Mouse (Mus musculus) 3134 (cell line): ENCODE measurements around the gene Endog.
"Not testable (repeated sequence)": the region's sequence is repeated elsewhere in the genome, so short reads cannot be mapped to it uniquely, and the experiment has no call there.

Source experiments
- DNase-seq: peaks from one replicate; pipeline ENCODE4 v3.0.0-alpha.2; 2011; ENCODE audit warnings: low spot score; ENCODE audit not compliant: insufficient read length; ENCODE audit errors: extremely low read depth

Gene Endog

DNA sequence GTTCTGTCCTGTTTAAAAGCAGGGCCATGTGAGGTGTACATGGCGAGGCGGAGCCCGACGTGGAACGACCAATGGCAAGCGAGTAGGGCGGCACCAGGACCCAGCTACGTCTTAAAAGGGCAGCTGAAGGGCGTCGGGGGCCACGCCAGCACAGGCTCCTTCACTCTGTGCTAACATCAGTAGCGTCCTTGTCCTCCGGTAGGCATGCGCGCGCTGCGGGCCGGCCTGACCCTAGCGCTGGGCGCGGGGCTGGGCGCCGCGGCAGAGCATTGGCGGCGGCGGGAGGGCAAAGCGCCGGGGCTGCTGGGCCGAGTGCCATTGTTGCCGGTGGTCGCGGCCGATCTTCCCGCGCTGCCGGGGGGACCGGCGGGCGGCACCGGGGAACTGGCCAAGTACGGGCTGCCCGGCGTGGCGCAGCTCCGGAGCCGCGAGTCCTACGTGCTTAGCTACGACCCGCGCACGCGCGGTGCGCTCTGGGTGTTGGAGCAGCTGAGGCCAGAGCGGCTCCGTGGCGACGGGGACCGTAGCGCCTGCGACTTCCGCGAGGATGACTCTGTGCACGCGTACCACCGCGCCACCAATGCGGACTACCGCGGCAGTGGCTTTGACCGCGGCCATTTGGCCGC lies at the start of gene Endog:
Gene Endog (plus strand): TSS at position 123 of the 626 bp plus-strand sequence.
- peak; percentile 75 for DNase-seq

DNA sequence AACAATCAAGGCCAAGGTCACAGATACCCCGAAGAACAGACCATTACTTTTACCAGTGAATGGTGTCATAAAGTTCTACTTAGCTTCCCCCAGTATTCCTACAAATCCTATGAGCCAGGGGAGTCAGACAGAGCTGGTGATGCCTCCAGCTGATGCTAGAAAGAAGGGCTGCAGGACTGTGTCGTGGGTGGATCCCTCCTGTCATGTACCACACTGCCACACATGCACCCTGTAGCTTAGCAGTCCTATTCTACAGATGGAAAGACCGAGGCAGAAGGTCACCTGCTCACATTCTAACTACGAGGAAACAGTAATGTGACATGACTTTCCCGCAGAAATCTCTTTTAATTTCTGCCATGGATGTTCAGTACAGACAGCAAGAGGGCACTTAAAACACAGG lies 48.5 kb upstream of the Endog start:
- no peak for DNase-seq

DNA sequence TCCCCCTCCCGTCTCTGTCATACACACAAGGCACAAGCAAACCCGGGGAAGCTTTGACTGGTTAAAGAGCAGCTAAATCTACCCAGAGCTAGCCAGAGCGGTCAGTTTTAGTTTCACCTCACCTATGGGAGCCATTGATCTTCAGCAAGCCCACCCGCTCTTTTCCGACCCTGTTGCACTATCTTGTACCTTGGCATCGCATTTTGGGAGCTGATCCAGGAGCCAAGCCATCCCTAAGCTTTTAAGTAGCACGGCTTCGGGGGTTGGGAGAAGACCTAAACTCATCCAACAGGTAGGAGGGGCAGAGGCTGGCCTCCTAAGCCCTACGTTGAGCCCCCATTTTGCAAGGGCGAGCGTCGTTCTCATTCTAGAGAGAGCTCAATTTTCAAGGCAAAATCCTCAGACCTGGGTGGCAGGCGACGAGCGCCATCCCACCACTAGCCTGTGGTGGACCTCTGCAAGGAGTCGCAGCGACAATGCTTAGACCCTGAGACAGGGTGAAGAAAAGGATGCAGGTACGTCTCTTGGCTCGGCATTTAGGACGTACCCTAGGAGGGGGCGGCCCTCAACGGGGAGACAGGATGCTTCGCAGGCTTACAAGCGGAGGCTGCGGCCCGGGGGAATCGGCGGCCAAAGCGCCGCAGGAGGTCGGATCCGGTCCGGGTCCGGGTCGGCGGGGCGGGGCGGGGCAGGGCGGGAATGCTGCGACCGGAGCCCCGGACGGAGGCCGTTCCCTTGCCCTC lies 47.4 kb upstream of the Endog start:
- DNase-seq = no peak

DNA sequence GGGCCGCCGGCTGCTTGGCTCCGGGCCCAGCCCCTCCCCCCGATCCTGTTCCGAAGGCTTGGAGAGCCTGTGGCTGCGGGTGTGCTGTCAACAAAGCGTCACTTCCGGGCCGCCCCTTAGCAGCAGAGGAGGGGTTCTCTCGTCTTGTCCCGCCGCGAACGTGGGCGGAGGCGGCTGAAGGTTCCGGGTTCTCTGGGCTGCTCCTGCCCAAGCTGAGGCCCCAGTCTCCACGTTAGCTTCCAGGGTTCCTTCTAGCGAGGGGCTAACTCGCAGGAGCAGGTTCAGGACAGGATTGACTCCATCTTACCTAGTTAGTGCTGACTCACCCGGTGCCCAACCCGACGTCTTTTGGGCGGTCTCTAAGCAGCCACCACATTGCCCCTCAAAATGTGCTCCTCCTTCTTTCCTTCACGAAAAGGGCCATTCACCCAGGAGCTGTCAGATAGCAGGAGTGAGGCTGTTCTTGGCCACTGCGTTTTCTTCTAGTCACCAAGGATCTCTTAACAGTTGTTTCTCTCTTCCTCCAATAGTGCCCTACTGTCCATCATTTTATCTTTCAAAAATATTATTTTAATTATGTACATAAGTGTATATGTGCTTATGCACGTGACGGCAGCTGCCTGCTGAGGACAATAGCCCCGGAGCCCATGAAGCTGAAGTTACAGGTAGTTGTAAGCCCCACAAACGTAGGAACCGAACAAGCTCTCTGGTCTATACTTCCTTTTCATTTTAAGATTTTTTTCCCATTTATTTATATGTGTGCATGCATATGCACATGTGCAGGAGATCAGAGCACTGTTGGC lies 46.6 kb upstream of the Endog start, which contains the start of gene Zer1:
Gene Zer1 (minus strand): TSS at position 114 of the 803 bp plus-strand sequence.
- DNase-seq = peak; percentile 94

DNA sequence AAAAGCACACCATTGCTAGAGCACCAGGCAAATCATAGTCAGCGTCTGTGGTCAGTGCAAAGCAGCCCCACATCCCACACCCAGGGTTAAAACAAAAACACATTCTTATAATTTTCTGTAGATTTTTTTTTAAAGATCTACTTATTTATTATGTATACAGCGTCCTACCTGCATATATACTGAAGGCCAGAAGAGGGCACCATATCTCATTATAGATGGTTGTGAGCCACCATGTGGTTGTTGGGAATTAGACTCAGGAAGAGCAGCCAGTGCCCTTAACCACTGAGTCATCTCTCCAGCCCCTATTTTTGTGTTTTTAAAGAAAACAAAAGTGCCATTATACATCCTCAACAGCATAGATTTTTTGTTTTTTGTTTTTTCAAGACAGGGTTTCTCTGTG lies 42.5 kb upstream of the Endog start:
- DNase-seq = peak; percentile 53

DNA sequence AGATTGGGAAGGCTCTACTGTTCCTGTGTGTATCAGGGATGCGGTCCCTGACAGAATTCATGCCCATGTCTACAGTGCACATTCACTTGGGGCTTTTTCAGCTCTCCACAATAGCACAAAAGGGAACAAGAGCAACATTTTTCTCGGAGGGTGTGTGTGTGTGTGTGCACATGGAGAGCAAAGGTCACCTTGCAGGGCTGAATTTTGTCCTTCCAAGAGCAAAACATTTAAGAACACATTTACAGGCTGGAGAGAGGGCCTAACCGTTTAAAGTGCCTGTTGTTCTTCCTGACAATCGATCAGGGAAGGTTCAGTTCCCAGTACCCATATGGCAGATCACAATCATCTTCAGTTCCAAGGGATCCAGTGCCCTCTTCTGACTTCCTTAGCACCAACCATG lies 41.1 kb upstream of the Endog start:
- no peak for DNase-seq

DNA sequence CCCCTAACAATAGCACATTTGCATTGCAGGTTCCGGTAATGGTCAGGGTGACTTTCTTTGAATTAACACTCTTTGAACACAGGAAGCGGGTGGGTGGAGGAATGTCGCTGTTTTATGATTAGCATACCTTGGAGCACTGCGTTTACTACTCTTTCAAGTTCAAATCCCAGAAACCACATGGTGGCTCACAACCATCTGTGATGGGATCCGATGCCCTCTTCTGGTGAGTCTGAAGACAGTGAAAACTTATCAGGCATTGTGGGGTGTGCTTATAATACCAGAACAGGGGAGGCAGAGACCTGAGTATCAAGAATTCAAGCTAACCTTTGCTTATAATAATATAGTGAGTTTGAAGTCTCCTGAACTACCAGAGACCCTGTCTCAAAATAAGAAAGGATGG lies 40.1 kb upstream of the Endog start:
- DNase-seq = not testable (repeated sequence)

DNA sequence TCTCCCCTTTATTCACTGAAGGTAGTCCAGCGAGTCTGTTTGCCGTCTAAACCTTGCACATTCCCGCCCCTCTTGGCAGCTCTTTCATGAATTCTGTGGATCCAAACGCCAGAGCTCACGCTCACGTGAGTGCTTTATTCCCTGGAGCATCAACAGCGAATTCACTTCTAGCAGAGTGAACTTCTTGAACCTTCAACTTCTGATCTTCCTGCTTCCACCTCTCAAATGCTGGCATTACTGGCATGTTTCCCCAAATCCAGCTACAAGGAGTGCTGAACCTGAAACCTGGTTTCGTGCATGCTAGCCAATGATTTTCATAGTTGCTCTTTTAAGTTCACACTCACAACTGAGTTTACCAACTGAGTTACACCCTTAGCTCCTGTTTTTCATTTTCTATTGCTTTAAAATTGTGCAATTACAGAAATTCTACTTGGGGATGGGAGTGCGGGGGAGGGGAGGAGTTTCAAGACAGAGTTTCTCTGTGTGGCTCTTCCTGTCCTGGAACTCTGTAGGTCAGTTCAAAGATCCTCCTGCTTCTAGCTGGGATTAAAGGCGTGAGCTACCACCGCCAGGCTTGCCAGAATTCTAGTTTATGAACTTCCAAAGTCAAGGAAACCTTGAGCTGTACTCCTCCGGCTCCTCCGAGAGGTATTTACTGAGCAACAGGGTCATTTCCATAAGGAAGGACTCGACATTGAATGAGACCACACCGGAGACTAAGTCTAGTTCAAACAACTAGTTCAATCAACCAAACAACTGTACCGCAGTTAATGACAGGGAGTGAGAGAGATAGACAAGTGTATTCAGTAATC lies 38.3 kb upstream of the Endog start:
- DNase-seq = peak; percentile 18

DNA sequence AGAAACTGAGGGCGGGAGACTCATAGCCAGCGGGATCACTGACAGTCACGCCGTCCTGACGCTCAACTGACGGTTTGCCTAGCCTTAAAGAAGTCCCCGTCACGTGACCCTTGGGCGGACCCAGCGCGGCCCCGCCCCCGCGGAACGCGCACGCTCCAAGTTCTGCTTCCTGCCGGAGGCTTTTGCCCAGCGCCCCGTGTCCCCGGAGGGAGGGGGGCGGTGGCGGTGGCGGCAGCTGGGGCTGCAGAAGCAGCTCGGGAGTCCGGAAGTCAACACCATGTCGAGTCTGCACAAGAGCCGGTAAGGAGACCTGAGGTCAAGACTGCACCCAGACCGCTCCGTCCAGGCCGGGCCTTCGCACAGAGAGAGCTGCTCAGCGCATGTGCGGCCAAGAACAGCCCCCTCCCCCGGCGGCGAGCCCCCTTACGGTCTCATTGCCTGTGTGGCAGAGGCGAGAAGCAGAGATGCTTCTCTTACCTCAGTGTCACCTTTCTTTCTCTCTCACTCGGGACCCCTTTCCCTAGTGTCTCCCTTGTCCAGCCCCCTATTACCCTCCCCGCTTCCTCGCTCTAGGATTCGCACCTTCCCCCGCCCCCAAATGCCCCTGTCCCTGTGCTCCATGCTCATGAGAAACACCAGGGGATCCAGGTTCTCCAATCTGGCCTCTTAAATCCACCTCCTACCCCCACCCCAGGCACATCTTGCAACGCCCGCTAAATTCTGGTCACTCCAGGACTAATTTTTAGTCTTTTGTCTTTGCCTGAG lies 37.5 kb upstream of the Endog start, which contains the start of gene Tbc1d13:
Gene Tbc1d13 (plus strand): TSS at position 134 of the 765 bp plus-strand sequence.
- DNase-seq = peak; percentile 99

DNA sequence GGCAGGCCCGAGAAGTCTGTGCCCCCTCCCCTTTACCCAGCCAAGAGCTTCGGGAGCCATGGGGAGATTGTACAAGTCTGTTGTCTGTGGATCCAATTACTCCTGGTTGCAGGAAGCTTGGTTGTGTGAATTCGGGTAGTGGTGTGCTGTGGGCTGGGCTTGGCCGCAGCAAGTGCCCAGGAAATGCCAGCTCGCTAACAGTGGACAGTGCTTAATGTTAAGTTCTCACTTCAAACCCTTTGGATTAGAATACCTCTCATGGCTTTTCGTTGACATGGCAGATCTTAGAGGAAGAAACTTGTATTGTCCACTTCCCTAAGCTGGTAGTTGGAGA lies 36.9 kb upstream of the Endog start:
- no peak for DNase-seq

DNA sequence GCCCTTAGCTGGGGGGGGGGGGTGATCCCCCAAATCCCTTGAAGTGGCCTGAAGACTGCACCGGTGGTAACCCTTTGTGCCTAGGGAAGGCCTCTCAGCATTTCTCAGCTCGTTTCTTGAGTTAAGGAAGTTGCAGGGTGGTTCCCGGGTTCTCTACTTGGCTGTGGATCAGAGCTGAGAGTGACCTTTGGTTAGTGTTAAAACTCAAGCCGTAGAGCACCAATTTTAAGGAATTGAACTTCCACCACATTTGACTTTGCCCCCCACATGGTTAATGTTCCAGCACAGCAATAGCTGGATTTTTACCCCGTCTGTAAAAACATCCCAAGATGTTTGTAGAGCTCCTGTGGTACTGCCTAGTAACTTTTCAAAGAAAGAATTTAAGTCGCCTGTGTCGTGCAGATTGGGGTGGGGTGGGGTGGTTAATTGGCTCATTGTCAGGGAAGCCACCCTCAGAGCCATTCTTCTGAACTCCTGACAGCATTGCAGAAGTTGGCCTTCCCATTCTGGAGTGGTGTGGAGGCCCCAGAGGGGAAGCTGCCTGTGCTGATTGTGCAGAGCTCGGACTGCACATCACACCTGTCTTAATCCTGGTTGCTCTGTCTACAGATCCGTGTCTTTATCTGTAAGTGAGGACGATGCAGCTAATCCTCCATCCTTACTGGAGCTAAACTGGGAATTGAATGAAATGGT lies 36.2 kb upstream of the Endog start:
- DNase-seq = no peak

DNA sequence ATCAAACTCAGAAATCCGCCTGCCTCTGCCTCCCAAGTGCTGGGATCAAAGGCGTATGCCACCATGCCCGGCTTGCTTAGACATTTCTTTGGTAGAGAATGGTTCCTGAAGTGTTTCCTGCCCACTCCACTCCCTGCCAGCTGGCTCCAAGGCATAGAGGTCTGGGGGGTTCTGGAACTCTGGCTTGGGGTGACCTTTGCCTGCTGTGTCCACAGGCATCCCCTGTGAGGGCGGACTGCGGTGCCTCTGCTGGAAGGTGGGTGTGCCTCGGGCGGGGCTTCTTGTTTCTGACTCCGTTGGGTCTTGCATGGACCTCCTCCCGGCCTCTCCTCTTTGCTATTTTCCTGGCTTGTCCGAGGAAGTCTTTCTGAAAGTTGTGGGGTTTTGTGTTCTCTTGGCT lies 34.8 kb upstream of the Endog start:
- no peak for DNase-seq

DNA sequence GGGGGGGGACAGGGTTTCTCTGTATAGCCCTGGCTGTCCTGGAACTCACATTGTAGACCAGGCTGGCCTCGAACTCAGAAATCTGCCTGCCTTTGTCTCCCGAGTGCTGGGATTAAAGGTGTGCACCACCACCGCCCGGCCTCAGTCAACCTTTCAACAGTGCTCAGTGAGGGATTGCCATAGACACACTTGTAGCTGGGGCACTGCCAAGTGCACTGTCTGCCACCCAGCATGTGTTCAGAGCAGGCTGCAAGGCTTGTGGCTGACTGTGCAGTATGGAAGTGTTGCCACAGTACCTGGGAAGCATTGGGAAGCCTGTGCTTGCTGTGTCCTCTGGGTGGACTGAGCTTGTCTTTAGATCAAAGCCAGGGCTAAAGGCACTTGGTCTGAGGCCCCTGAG lies 31.3 kb upstream of the Endog start:
- DNase-seq = not testable (repeated sequence)

DNA sequence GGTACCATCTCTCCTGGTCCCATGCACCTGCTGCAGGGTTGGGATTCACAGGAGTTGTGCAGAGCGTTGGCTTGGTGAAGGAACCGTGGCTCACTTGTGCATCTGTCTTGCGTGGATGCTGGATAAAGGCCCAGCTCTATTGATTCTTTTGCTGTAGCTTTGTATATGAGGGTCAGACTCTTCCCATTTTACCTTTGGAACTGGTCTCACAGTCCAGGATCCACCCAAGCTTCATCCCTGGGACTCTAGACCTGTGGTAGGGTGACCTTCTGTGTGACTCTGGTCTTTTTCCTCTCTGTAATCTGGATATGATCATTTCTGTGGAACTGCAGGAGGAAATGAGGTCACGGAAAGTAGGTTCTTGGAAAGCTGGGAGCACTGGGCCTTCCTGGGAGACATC lies 26.9 kb upstream of the Endog start:
- no peak for DNase-seq

DNA sequence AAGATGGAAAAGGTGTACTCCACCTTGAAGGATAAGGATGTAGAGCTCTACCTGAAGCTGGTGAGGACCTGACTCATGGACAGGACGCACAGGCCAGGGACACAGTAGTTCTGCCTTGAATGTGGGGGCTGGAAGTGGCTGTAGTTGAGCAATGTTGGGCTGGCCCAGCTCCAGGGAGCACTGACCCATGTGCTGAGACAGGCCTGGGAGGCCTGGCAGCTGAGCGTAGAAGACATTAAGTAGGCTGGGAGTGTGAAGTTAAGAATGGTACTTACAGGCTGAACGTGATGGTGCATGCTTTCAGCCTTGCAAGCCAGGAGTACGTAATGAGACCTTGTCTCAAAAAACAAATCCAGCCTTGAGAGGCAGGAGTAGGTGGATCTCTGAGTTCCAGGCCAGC lies 23.8 kb upstream of the Endog start:
- DNase-seq = no peak

DNA sequence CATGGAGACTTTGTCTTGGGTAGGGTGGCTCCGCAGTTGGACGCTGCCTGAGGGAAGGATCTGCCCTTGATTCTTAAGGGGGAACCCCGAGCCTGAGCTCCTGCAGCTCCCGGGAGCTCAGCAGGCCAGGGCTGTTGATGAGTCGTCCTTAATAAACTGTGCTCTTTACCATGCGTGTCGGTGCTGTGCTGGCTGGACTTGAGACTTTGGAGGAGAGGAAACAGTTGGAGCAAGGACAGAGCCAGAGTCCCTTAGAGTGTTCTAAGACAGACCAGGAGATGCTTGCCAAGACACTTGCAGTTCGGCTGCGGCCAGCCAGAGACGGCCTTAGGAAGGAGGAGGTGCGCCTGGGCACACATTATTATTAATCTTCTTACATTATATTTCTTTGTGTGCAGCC lies 19.5 kb upstream of the Endog start:
- DNase-seq = no peak

DNA sequence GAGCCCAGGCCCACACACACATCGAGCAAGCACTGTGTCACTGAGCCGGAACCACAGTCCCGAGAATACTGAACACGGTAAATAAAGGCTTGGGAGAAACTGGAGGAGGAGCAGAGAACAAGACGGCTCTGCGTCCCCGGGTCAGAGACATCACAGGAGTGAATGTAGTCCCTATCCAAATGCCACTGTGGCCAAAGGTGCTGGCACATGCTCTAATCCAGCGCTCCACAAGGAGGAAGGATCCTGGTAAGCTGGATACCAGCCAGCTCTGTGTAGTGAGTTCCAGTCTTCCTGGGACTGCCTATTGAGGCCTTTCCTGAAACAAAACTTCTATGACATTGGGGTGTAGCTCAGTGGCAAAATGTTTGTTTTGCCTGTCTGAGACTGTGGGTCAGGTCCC lies 18.7 kb upstream of the Endog start:
- no peak for DNase-seq

DNA sequence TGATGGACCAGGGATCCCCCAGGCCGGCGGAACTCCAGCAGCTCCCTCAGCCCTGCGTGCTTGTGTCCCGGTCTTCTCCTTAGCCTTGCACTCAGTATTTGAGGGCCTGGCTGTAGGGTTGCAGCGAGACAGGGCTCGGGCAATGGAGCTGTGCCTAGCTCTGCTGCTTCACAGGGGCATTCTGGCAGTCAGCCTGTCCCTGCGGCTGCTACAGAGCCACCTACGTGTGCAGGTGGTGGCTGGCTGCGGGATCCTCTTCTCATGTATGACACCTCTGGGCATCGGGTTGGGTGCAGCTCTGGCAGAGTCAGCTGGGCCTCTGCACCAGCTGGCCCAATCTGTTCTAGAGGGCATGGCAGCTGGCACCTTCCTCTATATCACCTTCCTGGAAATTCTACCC lies 11.4 kb upstream of the Endog start:
- not testable (repeated sequence) for DNase-seq

DNA sequence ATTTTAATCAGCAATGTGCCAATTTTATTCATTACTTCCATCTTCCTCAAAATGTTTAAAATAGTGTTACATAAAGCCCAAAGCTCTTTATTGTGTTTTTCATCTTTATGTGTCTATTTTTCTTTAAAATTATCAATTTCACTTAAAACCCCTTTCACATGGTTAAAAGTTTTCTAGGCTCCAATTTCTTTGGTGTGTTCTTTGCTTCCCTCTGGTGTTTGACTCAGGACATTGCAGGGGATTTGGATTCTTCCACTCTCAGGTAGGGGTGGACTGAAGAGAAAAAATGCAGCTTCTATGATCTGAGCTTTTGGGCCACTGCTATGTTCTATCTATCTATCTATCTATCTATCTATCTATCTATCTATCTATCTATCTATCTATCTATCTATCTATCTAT lies 9.5 kb upstream of the Endog start:
- DNase-seq = no peak
